Mouse (Mus musculus) limb, embryonic 15.5 days (tissue): Measurements from ENCODE around the gene Sim2. TPM values are rescaled to one million over a fixed set of nuclear protein-coding genes. Genes with fewer than 3 reads are reported as not detected.

Source experiments
- ATAC-seq: fragments of 200-750 bp; cut with Nextera tagmentation; 2 replicates; pipeline ENCODE4 v1.8.0; 2017; ENCODE audit warnings: low read depth, moderate TSS enrichment; ENCODE audit not compliant: insufficient number of reproducible peaks, low FRiP score, low TSS enrichment
- H3K27ac ChIP-seq: fragments of 300-500 bp; sonication (generic); 2 replicates; pipeline ENCODE4 v1.5.1; 2015; ENCODE audit warnings: moderate library complexity, mild to moderate bottlenecking, inconsistent platforms
- H3K27me3 ChIP-seq: fragments of 300-500 bp; sonication (generic); 2 replicates; pipeline ENCODE4 v1.6.1; 2015; ENCODE audit warnings: inconsistent platforms
- H3K36me3 ChIP-seq: fragments of 300-500 bp; sonication (generic); 2 replicates; pipeline ENCODE4 v1.6.1; 2015; ENCODE audit warnings: inconsistent platforms
- H3K4me1 ChIP-seq: fragments of 300-500 bp; sonication (generic); 2 replicates; pipeline ENCODE4 v1.6.1; 2015; ENCODE audit warnings: inconsistent platforms
- H3K4me2 ChIP-seq: fragments of 300-500 bp; sonication (generic); 2 replicates; pipeline ENCODE4 v1.6.1; 2015; ENCODE audit warnings: mild to moderate bottlenecking, inconsistent platforms
- H3K4me3 ChIP-seq: fragments of 300-500 bp; sonication (generic); 2 replicates; pipeline ENCODE4 v1.5.1; 2015; ENCODE audit warnings: mild to moderate bottlenecking, inconsistent platforms
- H3K9ac ChIP-seq: fragments of 300-500 bp; sonication (generic); 2 replicates; pipeline ENCODE4 v1.6.1; 2015; ENCODE audit warnings: inconsistent platforms
- H3K9me3 ChIP-seq: fragments of 300-500 bp; sonication (generic); 2 replicates; pipeline ENCODE4 v1.6.1; 2016; ENCODE audit warnings: inconsistent platforms
- WGBS: fragments of 180-500 bp; shearing (Covaris S2); methylation state at CpG from one replicate; pipeline ENCODE4 v1.1.7; 2015; 5-methylcytosine and 5-hydroxymethylcytosine counted together
- polyA plus RNA-seq: library from polyadenylated mRNA; unstranded; fragments of >200 nt; fragmentation: Nextera tagmentation; extraction: Ambion mirVana; gene quantifications from 2 replicates; pipeline ENCODE4 v1.2.1, GENCODE M21; 2015

The Sim2 gene
- 0.64 and 0.81 TPM in 2 replicates for polyA plus RNA-seq

DNA sequence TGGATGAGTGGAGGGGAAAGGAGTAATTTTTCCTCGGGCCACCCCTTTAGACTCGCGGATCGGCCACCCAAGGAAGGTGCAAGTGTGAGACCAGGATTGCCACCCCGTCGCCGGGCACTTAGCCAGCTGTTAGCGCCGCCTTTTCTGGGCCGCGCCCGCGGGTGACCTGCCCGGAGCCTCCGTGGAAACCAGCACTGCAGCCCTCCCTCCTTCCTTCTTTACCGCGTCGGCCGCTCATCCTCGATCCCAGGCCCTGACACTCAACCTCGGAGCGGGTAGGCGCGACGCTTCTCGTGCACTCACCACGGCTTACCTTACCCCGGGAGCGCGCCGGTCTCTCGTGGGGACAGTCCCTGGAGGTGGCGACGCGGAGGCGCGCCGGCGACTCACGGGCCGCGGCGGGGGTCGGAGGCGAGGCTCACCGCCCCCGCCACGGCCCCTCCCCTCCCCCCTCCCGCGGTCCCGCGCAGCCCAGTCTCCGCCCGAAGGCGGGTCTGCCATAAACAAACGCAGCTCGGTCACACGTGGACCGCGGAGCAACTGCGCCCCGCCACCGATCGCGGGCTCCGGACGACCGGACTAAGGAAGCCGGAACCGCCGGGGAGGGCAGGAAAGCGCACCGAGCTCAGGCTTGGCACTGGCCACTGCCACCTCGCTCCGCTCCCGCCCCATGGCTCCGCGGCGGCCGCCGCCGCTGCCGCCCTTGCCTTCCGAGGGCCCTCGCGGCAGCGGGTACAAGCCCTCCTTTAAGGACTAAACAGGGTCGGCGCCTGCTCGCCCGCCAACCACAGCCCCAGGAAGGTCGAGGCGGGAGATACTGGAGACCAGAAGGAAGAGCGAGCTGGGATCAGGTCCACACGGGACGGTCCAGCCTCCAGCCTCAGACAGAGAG lies at the start of gene Sim2:
TSS of gene Sim2 (plus strand) at position 221 of the 892 bp plus-strand sequence.
- Histone ChIP-seq H3K4me2 (peak within 1 kb of the TSS; percentile 85), H3K4me1 (peaks cover 38% of the 10 kb centered on the region), H3K4me3 (peak within 1 kb of the TSS; percentile 42), H3K36me3 (no peaks in the 10 kb centered on the region), H3K27ac (no peak within 1 kb of the TSS), H3K27me3 (peaks cover 96% of the 10 kb centered on the region), H3K9me3 (no peaks in the 10 kb centered on the region), H3K9ac (peak within 1 kb of the TSS; percentile 20; the same call in 1 of the 2 replicates)
- 0 out of 2 replicates have a peak, but pooled peaks have one; percentile 20 for ATAC-seq
- WGBS = under 1% methylated on average over 96 of the region's 96 CpGs

DNA sequence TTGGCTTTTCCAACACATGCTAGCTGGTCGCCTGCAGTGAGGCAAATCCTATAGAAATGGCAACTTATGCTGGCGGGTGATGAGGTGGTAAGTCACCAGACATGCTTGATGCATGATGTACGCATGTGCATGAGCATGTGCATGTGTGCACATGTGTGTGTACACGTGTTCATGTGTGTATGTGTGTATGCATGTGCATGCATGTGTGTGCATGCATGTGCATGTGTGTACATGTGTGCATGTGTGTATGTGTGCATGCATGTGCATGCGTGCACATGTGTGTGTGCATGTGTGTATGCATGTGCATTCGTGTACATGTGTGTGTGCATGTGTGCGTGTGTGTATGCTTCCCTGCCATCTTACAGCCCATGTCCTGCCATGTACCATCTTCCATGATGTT lies 47.5 kb upstream of the Sim2 start:
- Histone ChIP-seq H3K4me1 (peaks cover 19% of the 10 kb centered on the region), H3K27ac (no peak overlapping the region), H3K36me3 (no peaks in the 10 kb centered on the region), H3K27me3 (peaks cover 30% of the 10 kb centered on the region), H3K4me2 (no peak overlapping the region), H3K9me3 (no peaks in the 10 kb centered on the region), H3K4me3 (no peak overlapping the region), H3K9ac (no peak overlapping the region)
- no peak for ATAC-seq
- 85% methylated on average over 7 of the region's 7 CpGs for WGBS

DNA sequence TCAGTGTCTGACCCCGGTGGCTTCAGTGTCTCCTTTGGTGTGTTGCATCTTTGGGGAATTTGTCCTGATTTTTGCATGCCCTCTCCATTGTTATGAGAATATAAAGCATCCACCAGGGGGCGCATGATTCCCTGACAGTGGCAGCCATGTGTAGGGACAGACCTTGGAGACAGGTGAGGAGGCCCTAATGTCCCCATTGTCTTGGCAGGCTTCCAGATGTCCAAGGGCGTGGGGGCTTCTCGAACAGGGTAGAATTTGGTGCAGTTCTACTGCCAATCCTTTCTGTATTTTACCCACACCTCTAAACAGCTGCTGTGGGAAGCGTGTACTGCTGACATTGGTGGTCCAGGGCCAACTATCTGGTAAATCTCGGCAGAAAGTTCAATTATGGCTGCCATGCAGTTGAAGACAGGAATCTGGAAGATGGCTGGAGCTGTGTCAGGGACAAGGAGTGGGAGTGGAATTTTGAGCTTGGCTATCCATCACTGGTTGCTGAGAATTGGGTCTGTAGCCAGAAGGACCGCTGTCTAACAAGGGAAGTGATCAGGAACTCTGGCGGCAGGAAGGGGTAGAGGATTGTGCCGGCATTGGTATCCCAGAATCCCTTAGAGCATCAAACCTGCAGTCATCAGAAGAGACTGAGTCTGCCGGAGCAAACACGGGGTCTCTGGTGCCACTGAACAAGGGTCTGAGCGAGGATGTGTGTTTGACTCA lies 46.3 kb upstream of the Sim2 start:
- Histone ChIP-seq H3K9ac (no peak overlapping the region), H3K9me3 (no peaks in the 10 kb centered on the region), H3K36me3 (no peaks in the 10 kb centered on the region), H3K4me1 (peaks cover 19% of the 10 kb centered on the region), H3K27me3 (peaks cover 36% of the 10 kb centered on the region), H3K27ac (no peak overlapping the region), H3K4me3 (no peak overlapping the region), H3K4me2 (no peak overlapping the region)
- ATAC-seq = no peak
- WGBS = 64% methylated on average over 12 of the region's 12 CpGs

DNA sequence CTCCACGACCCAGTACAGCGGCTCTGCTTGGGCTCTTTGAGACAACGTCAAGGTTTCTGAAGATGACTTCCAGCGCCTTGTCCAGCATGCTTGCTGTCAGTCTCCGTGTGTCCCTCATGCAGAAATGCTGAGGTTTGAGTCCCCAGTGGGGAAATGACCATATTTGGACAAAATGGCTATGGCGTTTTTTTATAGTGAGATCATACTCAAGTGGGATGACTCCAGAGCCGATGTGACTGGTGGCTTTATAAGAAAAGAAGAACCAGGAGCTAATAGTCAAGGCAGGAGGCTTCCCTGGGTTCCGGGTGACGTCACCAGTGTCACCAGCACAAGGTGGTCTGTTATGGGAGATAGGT lies 45.8 kb upstream of the Sim2 start:
- WGBS = 87% methylated on average over 9 of the region's 9 CpGs
- Histone ChIP-seq H3K27ac (no peak overlapping the region), H3K27me3 (peaks cover 36% of the 10 kb centered on the region), H3K4me3 (no peak overlapping the region), H3K4me2 (no peak overlapping the region), H3K9ac (no peak overlapping the region), H3K9me3 (no peaks in the 10 kb centered on the region), H3K4me1 (peaks cover 16% of the 10 kb centered on the region), H3K36me3 (no peaks in the 10 kb centered on the region)
- no peak for ATAC-seq

DNA sequence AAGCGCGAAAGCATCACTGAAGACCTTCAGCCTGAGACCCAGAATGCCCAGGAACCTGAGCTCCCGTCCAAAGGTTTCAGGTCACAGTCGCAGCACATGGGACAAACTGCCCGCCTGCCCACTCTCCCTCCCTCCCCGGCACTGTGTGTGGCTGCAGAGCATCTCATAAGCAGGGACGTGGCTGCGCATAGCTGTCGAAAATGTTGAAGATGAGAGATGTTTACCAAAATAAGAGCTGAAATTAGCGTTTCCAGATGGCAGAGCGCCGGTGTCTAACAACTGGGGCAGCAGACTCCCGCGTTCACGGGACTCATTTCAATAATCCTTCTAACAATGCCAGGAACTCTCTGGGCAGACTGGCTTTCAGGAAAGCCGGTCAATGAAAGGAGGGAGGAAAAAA lies 44.2 kb upstream of the Sim2 start:
- H3K36me3 ChIP-seq = no peaks in the 10 kb centered on the region
- H3K27me3 ChIP-seq = peaks cover 36% of the 10 kb centered on the region
- peaks cover 13% of the 10 kb centered on the region; the same call in 1 of the 2 replicates for H3K4me1 ChIP-seq
- ATAC-seq = no peak
- H3K4me2 ChIP-seq = no peak overlapping the region
- 29% methylated on average over 16 of the region's 16 CpGs for WGBS
- no peak overlapping the region for H3K9ac ChIP-seq
- H3K4me3 ChIP-seq = no peak overlapping the region
- no peak overlapping the region for H3K27ac ChIP-seq
- H3K9me3 ChIP-seq = no peaks in the 10 kb centered on the region

DNA sequence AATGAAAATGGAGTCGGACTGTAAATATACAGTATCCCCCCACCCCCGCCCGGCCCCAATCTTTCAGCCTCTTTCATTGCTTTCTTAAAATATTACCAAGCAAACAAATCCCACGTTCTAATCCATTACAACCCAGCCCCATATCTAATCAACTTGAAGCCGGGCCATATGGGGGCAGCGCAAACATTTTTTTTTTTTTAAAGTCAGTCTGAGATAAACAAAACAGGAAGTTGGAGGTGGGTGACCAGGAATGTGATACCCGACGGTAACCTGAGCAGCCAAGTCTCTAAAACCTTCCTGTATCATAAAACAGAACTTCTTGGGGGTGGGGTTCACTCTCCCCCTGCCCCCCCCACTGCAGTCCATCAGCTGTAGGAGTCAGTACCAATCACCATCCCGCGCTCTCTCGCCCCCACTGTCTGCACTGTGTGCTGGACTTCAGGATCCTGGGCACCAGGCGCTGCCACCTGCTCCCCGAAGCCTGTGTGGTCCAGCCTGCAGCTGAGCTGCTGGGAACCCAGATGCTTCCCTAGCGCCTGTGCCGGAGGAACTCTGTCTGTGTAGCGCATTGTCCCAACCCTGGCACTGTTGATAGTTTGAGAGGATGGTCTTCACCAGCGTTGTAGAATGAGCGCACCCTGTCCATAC lies 43.5 kb upstream of the Sim2 start:
- H3K27me3 ChIP-seq = peaks cover 36% of the 10 kb centered on the region
- no peak for ATAC-seq
- no peak overlapping the region for H3K4me3 ChIP-seq

DNA sequence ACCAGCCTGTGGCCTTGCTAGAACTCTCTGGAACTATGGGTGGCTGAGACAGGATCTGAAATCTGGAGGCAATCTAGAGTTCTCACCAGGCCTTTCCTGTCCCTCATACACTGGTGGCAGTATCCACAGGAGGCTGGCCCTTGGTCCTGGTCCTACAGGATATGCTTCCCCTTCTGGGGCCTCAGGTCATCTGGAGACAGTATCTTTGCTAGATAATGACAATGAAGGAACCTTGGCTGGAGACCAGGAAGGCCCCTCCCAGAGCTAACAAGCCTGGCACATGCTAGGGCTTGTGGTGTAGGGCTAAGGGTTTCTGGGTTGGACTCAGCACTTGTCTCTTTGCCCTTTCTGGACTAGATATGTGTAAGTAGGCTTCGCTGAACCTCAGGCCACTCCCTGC lies 40.9 kb upstream of the Sim2 start:
- H3K9me3 ChIP-seq = no peaks in the 10 kb centered on the region
- no peak overlapping the region for H3K27ac ChIP-seq
- WGBS = 80% methylated on average over 1 of the region's 1 CpGs
- ATAC-seq = no peak
- no peaks in the 10 kb centered on the region for H3K36me3 ChIP-seq
- no peak overlapping the region for H3K9ac ChIP-seq
- H3K27me3 ChIP-seq = peaks cover 33% of the 10 kb centered on the region
- H3K4me3 ChIP-seq = no peak overlapping the region
- H3K4me1 ChIP-seq = peaks cover 13% of the 10 kb centered on the region; the same call in 1 of the 2 replicates
- no peak overlapping the region for H3K4me2 ChIP-seq

More for the DNA sequence above, 43.5 kb upstream of the Sim2 start:
- no peak overlapping the region for H3K9ac ChIP-seq
- peaks cover 13% of the 10 kb centered on the region; the same call in 1 of the 2 replicates for H3K4me1 ChIP-seq
- H3K9me3 ChIP-seq = no peaks in the 10 kb centered on the region
- no peak overlapping the region for H3K27ac ChIP-seq
- WGBS = 34% methylated on average over 18 of the region's 18 CpGs
- no peaks in the 10 kb centered on the region for H3K36me3 ChIP-seq
- no peak overlapping the region for H3K4me2 ChIP-seq

DNA sequence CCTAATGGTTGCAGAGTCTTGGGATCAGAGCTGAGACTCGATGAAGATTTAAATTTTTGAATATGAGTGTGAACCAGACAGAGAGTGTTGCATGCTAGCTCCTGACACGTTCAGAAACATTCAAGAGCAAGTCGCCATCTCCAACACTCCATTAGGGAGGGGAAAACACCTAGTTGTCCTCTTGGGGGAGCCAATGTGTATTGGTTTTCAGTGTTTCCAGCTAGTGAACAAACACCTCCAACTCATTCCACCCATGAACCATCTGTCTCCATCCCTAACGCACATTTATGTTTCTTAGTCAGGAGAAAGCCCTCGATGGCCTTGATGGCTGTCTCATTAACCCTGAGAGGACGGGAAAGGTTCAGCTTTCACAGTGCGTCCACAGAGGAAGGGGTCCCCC lies 39.7 kb upstream of the Sim2 start:
- no peak overlapping the region for H3K9ac ChIP-seq
- no peak for ATAC-seq
- peaks cover 26% of the 10 kb centered on the region for H3K27me3 ChIP-seq
- no peak overlapping the region for H3K4me2 ChIP-seq
- H3K9me3 ChIP-seq = no peaks in the 10 kb centered on the region
- H3K27ac ChIP-seq = no peak overlapping the region
- no peaks in the 10 kb centered on the region for H3K36me3 ChIP-seq
- H3K4me3 ChIP-seq = no peak overlapping the region
- H3K4me1 ChIP-seq = peaks cover 13% of the 10 kb centered on the region; the same call in 1 of the 2 replicates
- WGBS = 26% methylated on average over 7 of the region's 7 CpGs

DNA sequence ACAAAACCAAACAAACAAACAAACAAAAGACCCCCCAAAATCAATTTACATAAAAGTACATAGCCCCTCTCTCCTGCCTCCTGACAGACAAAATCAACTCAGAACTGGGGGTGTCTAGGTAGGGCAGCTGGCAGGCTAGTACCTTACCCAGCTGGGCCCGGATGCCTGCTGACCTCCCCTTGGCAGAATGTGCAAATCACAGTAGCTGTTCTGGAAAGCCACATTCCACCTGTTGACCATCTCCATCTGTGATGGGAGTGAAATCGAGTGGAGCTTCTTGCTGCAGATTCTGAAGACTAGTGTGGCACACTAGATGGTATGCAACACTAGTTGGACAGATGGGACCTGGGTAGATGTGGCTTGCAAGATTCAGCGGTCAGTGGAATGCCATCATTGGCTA lies 34.4 kb upstream of the Sim2 start:
- Histone ChIP-seq H3K9ac (no peak overlapping the region), H3K27me3 (no peaks in the 10 kb centered on the region), H3K4me1 (no peaks in the 10 kb centered on the region), H3K4me2 (no peak overlapping the region), H3K36me3 (no peaks in the 10 kb centered on the region), H3K4me3 (no peak overlapping the region), H3K27ac (no peak overlapping the region), H3K9me3 (no peaks in the 10 kb centered on the region)
- ATAC-seq = no peak
- 85% methylated on average over 3 of the region's 3 CpGs for WGBS

DNA sequence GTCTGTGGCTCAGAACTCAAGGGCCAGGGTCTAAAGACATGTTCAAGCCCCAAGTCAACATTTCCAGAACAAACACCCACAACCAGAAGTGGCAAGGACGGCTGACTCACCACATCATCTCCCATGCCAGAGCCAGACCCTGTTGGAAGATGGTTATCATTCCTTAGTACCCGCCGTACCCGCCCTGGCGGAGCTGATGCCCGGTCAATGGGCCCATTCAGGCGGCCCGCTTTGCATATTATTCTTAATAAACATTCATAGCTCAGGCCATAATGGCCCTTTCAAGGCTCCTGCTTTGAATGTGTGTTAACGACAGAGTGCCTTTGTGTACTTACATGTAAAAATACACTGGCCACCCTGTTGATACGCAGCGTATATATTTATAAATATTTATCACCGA lies 29.6 kb upstream of the Sim2 start:
- WGBS = 69% methylated on average over 12 of the region's 12 CpGs
- no peaks in the 10 kb centered on the region for H3K9me3 ChIP-seq
- peaks cover 11% of the 10 kb centered on the region for H3K4me1 ChIP-seq
- no peak overlapping the region for H3K4me3 ChIP-seq
- no peak overlapping the region for H3K9ac ChIP-seq
- H3K4me2 ChIP-seq = no peak overlapping the region
- no peak overlapping the region for H3K27ac ChIP-seq
- peak; percentile 41; the same call in 1 of the 2 replicates for ATAC-seq
- no peaks in the 10 kb centered on the region for H3K27me3 ChIP-seq
- H3K36me3 ChIP-seq = no peaks in the 10 kb centered on the region

DNA sequence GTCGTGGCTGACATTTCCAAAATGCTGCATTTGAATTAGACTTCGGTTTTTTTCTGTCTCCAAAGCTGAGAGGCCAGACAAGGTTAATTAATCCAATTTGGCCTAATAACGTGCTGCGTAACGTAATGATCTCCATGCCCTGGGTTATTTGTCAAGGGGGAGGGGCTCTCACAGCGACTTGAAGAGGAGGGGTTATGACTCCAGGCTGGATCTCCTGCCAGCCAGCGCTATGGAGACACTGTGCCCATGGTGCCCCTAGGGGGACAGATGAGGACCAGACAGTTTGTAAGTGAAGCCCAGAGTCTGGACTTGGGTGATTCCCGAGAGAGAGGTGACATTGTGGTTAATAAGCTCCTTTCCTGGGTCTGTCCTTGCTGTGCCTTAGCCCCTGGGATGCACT lies 29.2 kb upstream of the Sim2 start:
- no peak overlapping the region for H3K4me2 ChIP-seq
- H3K4me3 ChIP-seq = no peak overlapping the region
- H3K4me1 ChIP-seq = peaks cover 12% of the 10 kb centered on the region
- 30% methylated on average over 8 of the region's 8 CpGs for WGBS
- ATAC-seq = no peak
- no peaks in the 10 kb centered on the region for H3K36me3 ChIP-seq
- H3K27ac ChIP-seq = no peak overlapping the region
- no peaks in the 10 kb centered on the region for H3K9me3 ChIP-seq
- H3K27me3 ChIP-seq = no peaks in the 10 kb centered on the region
- no peak overlapping the region for H3K9ac ChIP-seq
